Mouse (Mus musculus) liver, adult 10 weeks (tissue): ENCODE measurements around the gene Mamld1. TPM values are rescaled to one million over a fixed set of nuclear protein-coding genes. Genes with fewer than 3 reads are reported as not detected.

ENCODE experiments used
- polyA plus RNA-seq: library from polyadenylated mRNA; stranded (reverse); fragments of 350-450 nt; fragmentation: Illumina TruSeq; extraction: RNeasy Lipid Tissue Mini Kit (QIAGEN cat#74804); gene quantifications from one replicate; pipeline ENCODE4 v1.2.3, GENCODE M21; 2014; ENCODE audit warnings: low read depth, low replicate concordance

The Mamld1 gene
- polyA plus RNA-seq = 0.32 TPM

DNA sequence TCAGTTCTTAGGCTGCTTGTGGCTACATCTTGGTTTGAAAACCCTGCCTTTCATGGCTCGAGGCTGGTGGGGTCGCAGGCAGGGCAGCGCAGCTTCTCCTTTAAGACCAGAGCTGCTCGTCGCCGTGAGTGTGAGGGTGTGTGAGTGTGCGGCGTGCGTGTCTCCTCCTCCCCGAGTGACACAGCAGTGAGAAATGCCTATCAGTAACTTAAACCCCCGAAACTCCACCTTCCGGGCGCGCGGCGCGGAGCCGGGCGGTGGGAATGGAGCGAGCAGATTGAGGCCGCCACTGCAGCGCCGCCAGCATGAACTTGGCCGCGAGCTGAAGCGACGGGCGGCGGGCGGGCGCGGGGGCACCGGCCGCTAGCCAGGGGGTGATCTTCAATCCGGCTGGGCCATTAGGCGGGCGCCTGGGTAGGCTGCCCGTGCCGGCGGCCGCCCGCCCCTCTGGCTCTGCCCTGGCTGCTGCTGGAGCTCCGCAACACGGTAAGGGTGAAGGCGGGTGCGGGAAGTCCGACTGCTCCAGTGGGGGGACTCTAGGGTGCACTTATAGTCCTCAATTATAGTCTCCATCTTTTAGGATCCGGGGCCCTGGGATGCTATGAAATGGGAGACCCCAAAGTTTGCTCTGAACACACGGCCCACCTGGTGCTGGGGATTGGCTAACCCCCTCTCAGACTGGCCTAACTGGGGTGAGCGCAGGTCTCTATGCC is at the start of gene Mamld1:
Gene Mamld1, plus strand, starts transcription at position 393 of the 713 bp plus-strand sequence.

Other genes with a start within 250 kb of the Mamld1 start
- gene Mtm1, start 160.5 kb downstream of the Mamld1 start, polyA plus RNA-seq = 16.4 TPM